Mouse (Mus musculus) stomach, embryonic 16.5 days (tissue): ENCODE results near the gene Gla. TPM values are rescaled to one million over a fixed set of nuclear protein-coding genes. Genes with fewer than 3 reads are reported as not detected.

ENCODE experiments used
- ATAC-seq: fragments of 200-750 bp; cut with Nextera tagmentation; 2 replicates; pipeline ENCODE4 v1.8.0; 2017; ENCODE audit warnings: moderate number of reproducible peaks, moderate TSS enrichment; ENCODE audit not compliant: insufficient read depth, low FRiP score
- H3K27ac ChIP-seq: fragments of 300-500 bp; sonication (generic); 2 replicates; pipeline ENCODE4 v1.5.1; 2014; ENCODE audit warnings: low read length
- H3K27me3 ChIP-seq: fragments of 300-500 bp; sonication (generic); 2 replicates; pipeline ENCODE4 v1.6.1; 2014; ENCODE audit warnings: low read length, control low read depth, mixed read lengths; ENCODE audit not compliant: control insufficient read depth, insufficient read depth
- H3K36me3 ChIP-seq: fragments of 300-500 bp; sonication (generic); 2 replicates; pipeline ENCODE4 v1.6.1; 2014; ENCODE audit warnings: low read length; ENCODE audit not compliant: control insufficient read depth, insufficient read depth
- H3K4me1 ChIP-seq: fragments of 300-500 bp; sonication (generic); 2 replicates; pipeline ENCODE4 v1.6.1; 2014; ENCODE audit warnings: low read length, control low read depth, mixed read lengths; ENCODE audit not compliant: control insufficient read depth, insufficient read depth
- H3K4me2 ChIP-seq: fragments of 300-500 bp; sonication (generic); 2 replicates; pipeline ENCODE4 v1.6.1; 2014; ENCODE audit warnings: low read depth, low read length, mixed read lengths
- H3K4me3 ChIP-seq: fragments of 300-500 bp; sonication (generic); replicated peaks from 2 replicates; pipeline ENCODE4 v1.5.1; 2014; ENCODE audit warnings: mild to moderate bottlenecking, low read length
- H3K9ac ChIP-seq: fragments of 300-500 bp; sonication (generic); 2 replicates; pipeline ENCODE4 v1.6.1; 2014; ENCODE audit warnings: low read length
- H3K9me3 ChIP-seq: fragments of 300-500 bp; sonication (generic); replicated peaks from 2 replicates; pipeline ENCODE4 v1.6.1; 2016; ENCODE audit warnings: low read length, control low read depth; ENCODE audit not compliant: control insufficient read depth
- WGBS: fragments of 180-500 bp; shearing (Covaris S2); extraction: QIAGEN DNeasy Blood & Tissue Kit; methylation state at CpG from one replicate; pipeline ENCODE4 v1.1.7; 2014; 5-methylcytosine and 5-hydroxymethylcytosine counted together
- polyA plus RNA-seq: library from polyadenylated mRNA; unstranded; fragments of >200 nt; fragmentation: Nextera tagmentation; extraction: Ambion mirVana; gene quantifications from 2 replicates; pipeline ENCODE4 v1.2.1, GENCODE M21; 2015

Gene Gla
- polyA plus RNA-seq = 6.5 and 7.1 TPM in 2 replicates

DNA sequence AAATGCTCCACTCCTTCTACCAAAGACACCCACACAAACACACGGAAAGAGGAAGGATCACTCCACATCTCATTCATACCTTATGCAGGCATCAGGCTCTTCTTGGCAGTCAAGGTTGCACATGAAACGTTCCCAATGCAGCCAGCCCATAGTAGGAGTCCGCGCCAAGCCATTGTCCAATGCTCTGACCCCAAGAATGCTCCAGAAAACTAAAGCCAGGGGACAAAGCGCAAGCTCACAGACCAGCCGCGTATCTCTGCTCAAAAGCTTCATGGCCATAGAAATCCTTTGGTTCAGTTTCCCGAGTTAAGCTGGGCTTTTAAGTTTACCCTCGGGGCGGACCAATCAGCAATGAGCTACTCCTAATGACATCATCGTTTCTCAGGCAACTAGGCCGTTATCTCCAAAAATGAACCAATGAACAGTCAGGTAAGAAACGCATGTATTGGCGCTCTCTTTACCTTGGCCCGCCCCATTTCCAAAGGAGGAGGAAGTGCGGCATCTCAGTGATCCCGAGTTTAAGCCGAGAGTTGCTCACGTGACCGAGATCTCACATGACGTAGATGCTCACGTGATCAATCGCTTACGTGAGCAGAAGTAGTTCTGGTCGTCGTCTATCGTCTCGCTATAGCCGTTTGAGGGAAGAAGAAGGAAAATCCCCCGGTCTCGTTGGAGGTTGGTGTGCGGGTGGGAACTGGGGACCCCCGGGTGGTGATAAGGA lies at the start of gene Gla, which contains the start of gene Hnrnph2:
TSS of gene Gla (minus strand) at position 467 of the 721 bp plus-strand sequence.
TSS of gene Hnrnph2 (plus strand) at position 521 of the 721 bp plus-strand sequence.
- H3K9ac ChIP-seq = peak within 1 kb of the TSS; percentile 79
- H3K27me3 ChIP-seq = no peaks in the 10 kb centered on the region; the same call in 1 of the 2 replicates
- peak within 1 kb of the TSS; percentile 59 for H3K4me3 ChIP-seq
- peak; percentile 99 for ATAC-seq
- H3K27ac ChIP-seq = peak within 1 kb of the TSS; percentile 89
- WGBS = 14% methylated on average over 33 of the region's 33 CpGs
- H3K4me1 ChIP-seq = 0 out of 2 replicates have a peak, but pooled peaks cover 4% of the 10 kb centered on the region
- H3K36me3 ChIP-seq = no peaks in the 10 kb centered on the region
- peak within 1 kb of the TSS; percentile 58 for H3K4me2 ChIP-seq
- H3K9me3 ChIP-seq = no peaks in the 10 kb centered on the region

DNA sequence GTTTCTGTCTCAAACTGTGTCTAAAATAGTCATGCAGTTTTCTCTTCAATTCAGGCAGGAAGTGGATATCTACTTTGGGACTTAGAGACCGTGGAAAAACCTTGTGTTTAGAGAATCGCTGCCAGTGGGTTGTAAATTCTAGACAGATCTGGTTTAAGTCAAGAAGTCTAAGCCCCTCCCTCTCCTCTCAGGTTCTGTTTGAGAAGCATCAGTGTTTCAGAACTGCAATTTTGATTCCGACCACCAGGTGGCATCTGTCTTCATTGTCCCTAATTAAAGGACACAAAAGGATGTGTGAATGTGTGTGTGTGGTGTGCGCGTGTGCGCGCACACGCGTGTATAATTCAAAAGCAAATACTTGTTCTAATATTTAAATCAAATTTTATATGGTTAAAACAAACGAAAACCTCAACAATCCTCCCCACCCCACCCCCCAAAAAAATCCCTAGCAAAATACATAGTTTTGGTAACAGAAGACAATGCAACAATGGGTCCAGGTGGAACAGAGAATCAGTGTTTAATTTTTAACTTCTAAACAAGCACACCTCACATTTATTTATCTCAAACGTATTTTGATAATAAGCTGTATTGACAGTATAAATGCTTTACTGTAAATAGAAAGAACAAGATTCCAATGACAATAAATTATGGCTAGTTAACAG lies 47.2 kb upstream of the Gla start:
- WGBS = 15% methylated on average over 11 of the region's 11 CpGs
- Histone ChIP-seq H3K27ac (no peak overlapping the region), H3K4me1 (no peaks in the 10 kb centered on the region), H3K9ac (no peak overlapping the region), H3K36me3 (no peaks in the 10 kb centered on the region), H3K9me3 (no peaks in the 10 kb centered on the region), H3K27me3 (no peaks in the 10 kb centered on the region), H3K4me3 (no peak overlapping the region), H3K4me2 (no peak overlapping the region)
- ATAC-seq = peak; percentile 73; the same call in 1 of the 2 replicates

DNA sequence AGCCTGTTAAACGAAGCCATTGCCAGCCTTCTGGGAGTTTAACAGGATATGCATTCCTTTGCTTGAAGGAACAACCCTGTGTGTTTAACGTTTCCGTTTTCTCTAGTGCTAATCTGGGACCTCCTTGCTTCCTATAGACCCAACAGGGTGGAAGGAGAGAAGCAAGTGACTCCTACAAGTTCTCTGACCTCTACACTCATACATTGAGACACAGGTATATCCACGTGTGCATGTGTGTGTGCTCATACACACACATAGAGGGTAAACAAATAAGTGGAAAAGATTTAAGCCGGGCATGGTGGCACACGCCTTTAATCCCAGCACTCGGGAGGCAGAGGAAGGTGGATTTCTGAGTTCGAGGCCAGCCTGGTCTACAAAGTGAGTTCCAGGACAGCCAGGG lies 46.5 kb upstream of the Gla start:
- Histone ChIP-seq H3K27me3 (no peaks in the 10 kb centered on the region), H3K4me3 (no peak overlapping the region), H3K4me1 (no peaks in the 10 kb centered on the region), H3K4me2 (no peak overlapping the region), H3K27ac (no peak overlapping the region), H3K9me3 (no peaks in the 10 kb centered on the region), H3K9ac (no peak overlapping the region), H3K36me3 (no peaks in the 10 kb centered on the region)
- no peak for ATAC-seq
- 52% methylated on average over 8 of the region's 8 CpGs for WGBS

DNA sequence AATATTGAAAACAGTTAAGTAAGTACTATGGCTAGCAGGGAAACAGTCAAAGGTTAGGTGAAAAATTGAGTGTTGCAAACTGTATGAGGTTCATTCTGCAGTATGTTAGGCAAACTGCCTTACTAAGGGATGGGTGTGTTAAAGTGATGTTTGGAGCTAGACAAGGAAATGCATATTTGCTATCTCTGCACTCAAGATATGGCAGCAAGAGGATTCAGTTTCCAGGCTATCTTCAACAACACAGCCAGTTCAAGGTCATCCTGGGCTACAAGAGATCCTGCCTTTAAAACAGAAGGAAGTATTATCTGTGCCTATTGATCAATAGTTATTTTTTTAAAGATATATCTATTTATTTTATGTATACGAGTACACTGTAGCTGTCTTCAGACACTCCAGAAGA lies 45.4 kb upstream of the Gla start:
- Histone ChIP-seq H3K4me3 (no peak overlapping the region), H3K9ac (no peak overlapping the region), H3K9me3 (no peaks in the 10 kb centered on the region), H3K36me3 (no peaks in the 10 kb centered on the region), H3K4me2 (no peak overlapping the region), H3K4me1 (no peaks in the 10 kb centered on the region), H3K27ac (no peak overlapping the region), H3K27me3 (no peaks in the 10 kb centered on the region)
- 88% methylated on average over 1 of the region's 1 CpGs for WGBS
- ATAC-seq = no peak

DNA sequence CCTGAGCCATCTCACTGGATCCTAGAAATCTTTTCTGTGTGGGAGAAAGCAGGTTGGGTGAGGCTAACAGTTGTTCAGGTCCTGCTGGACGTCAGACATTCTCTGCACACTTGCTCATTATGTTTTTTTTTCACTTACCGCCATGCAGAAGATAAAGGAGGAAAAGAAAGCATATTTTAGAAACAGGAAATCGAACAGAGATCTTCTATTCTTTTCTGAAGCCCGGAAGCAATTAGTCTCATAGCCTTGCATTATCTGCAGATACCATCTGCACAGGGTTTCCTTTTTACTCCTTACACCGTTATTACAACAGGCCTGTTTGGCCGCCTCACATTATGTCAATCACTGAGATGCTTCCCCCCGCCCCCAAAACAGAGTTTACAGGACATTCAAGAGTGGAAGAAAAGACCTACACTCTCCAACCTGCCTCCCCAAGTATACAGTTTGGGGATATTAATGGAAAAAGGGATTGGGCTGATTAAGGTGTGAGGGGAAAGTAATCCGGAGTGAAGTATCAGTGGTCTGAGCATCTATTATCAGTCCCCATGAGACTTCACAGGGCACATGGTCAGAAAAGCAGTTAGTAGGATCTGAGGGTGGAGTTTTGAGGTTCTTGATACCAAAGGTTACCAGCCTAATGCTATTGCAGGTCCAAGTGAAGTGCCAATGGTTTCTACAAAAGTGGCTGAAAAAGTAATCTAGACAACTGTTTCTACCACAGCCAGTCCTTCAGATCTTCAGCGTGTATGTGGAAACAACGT lies 40.3 kb upstream of the Gla start:
- Histone ChIP-seq H3K9ac (no peak overlapping the region), H3K27me3 (no peaks in the 10 kb centered on the region), H3K4me2 (no peak overlapping the region), H3K36me3 (no peaks in the 10 kb centered on the region), H3K27ac (no peak overlapping the region), H3K9me3 (no peaks in the 10 kb centered on the region), H3K4me1 (no peaks in the 10 kb centered on the region), H3K4me3 (no peak overlapping the region)
- WGBS = 60% methylated on average over 10 of the region's 10 CpGs
- ATAC-seq = no peak

DNA sequence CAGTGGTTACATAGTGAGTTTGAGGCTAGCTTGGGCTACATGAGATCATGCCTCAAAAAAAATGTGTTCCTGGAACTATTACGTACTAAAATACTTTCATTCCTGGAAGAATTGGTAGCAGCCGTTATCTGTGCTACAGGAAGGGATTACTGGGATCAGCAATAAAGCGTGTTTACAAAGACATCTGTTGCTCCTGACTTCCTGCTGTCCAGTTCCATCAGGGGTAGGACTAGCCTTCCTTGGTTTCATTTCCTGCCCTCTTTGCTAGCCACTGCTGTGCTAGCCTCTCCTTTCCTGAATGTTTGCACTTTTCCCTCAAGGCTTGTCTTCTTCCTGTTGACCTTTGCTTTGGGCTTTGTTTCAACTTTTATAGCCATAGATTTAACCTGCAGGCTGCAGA lies 34.9 kb upstream of the Gla start:
- H3K4me2 ChIP-seq = no peak overlapping the region
- no peaks in the 10 kb centered on the region for H3K9me3 ChIP-seq
- no peak overlapping the region for H3K4me3 ChIP-seq
- ATAC-seq = no peak
- H3K27ac ChIP-seq = no peak overlapping the region
- no peaks in the 10 kb centered on the region for H3K36me3 ChIP-seq
- H3K9ac ChIP-seq = no peak overlapping the region
- no peaks in the 10 kb centered on the region for H3K27me3 ChIP-seq
- no peaks in the 10 kb centered on the region for H3K4me1 ChIP-seq
- WGBS = 50% methylated on average over 3 of the region's 3 CpGs

DNA sequence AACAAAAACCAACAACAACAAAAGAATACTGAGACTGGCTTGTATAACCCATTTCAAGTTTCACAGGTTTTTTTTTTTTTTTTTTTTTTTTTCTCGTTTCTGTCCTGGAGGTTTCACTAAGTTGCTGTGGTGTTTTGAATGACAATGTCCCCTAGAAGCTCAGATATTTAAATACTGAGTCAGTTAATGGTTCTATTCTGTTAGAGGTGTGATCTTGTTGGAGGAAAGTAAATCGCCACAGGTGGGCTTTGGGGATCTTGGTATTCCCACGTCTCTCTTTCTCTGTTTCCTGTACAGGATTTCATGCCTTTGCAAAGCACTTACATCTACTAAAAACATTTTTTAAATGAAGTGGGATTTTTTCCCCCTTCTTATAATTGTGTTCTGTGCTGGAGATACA lies 34.2 kb upstream of the Gla start:
- Histone ChIP-seq H3K4me3 (no peak overlapping the region), H3K4me2 (no peak overlapping the region)
- WGBS = 46% methylated on average over 3 of the region's 3 CpGs

DNA sequence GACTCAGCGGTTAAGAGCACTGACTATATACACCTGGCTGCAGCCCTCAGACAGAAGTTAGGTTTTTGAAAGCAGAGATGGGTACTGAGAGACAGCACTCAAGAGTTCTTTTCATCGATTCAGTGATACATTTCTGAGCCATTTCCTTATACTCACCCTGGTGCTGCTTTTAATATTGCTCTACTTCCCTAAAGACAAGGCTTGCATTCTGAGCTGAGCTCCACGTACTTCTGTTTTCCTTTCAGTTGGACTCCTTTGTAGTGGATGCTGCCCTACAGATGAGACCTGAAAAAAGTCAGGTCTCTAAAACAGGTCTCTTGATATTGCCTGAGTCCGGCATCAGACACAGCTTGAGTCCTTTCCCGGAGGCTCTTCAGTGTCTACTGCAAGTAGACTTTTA lies 31.8 kb upstream of the Gla start:
- Histone ChIP-seq H3K9ac (no peak overlapping the region), H3K27ac (no peak overlapping the region), H3K27me3 (no peaks in the 10 kb centered on the region), H3K9me3 (no peaks in the 10 kb centered on the region), H3K4me3 (no peak overlapping the region), H3K4me1 (no peaks in the 10 kb centered on the region), H3K4me2 (no peak overlapping the region), H3K36me3 (no peaks in the 10 kb centered on the region)
- ATAC-seq = no peak
- 87% methylated on average over 5 of the region's 5 CpGs for WGBS

More for the DNA sequence above, 34.2 kb upstream of the Gla start:
- Histone ChIP-seq H3K4me1 (no peaks in the 10 kb centered on the region), H3K9me3 (no peaks in the 10 kb centered on the region), H3K36me3 (no peaks in the 10 kb centered on the region), H3K27me3 (no peaks in the 10 kb centered on the region), H3K27ac (no peak overlapping the region), H3K9ac (no peak overlapping the region)
- ATAC-seq = no peak

DNA sequence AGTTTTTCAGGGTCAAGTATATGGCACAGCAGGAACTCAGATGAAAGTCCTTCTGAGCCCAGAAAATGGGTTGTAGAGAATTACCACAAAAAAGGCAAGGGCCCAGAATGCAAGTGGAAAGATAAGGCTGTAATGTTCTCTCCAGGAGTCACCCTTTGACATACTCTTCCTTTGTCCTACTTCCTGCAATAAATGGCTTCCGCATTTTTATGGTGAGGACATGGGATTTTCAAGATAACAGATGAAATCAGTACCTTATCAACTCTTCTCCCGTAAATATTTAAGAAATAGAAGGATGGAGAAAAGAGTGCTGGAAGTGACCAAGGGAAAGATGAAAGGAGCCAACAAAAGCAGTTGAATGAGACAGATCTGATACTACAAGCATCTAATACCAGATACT lies 27.3 kb upstream of the Gla start:
- H3K36me3 ChIP-seq = no peaks in the 10 kb centered on the region
- no peak for ATAC-seq
- H3K9ac ChIP-seq = no peak overlapping the region
- H3K27me3 ChIP-seq = no peaks in the 10 kb centered on the region
- 73% methylated on average over 2 of the region's 2 CpGs for WGBS
- H3K4me2 ChIP-seq = no peak overlapping the region
- no peak overlapping the region for H3K4me3 ChIP-seq
- H3K4me1 ChIP-seq = no peaks in the 10 kb centered on the region
- no peak overlapping the region for H3K27ac ChIP-seq
- H3K9me3 ChIP-seq = no peaks in the 10 kb centered on the region
